Mouse (Mus musculus): ENCODE results near the gene Teddm2.

Gene Teddm2

DNA sequence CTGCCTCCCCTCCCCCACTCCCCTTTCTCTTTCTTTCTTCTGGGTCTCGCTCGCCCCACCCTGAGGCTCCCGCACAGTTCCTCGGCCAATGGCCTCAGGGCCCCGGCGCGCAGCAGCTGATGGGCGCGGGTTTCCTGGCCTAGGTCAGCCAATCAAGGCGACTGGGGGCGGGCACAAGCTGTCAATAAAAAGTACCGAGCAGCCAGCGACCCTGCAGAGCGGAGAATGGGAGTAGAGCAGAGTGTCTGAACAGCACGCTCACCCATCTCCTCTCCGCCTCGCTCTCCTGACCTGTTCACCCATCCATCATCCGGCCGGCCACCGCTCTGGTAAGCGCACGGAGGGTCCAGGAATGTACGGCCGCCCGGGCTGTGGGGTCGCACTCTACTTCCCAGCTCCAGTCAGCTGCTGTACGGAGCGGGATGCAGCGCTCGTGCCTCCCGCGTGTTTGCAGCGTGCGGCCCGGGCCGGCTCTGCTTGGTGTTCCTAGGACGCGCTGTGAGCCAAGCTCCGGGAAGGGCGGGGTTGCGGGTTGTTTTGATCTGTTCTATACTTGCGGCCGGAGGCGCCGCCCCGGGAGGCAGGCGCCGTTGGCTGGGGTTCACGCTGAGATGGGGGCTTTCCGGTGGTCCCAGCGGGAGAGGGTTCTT is at the start of gene Teddm2, which contains the start of gene Glul:
TSS of gene Teddm2 (minus strand) at position 498 of the 650 bp plus-strand sequence.
TSS of gene Glul (plus strand) at position 214 of the 650 bp plus-strand sequence.
- peak; percentile 89 for DNase-seq (ENCODE audit: low spot score)

GRCm38 (mm10) chr1:153947837-153948236 is 47.8 kb upstream of the Teddm2 start:
- DNase-seq (ENCODE audit: low spot score): no peak

DNA sequence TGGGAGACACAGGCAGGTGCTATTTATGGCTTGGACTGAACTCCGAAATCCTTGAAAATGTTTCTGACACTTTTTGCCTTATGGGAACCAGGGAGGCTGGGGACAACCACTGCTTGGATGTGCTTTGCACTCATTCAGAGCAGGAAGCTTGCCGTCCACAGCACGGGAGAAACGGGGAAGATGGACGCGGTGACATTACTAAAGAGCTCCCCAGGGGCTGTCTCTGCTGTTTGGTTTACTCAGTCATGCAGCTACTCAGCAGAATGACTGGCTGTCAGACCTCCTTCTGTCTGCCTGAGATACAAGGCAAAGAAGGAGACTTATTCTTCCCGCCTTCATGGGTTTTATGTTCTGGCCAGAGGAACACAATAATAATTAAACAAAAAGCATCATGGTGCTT is 46.9 kb upstream of the Teddm2 start:
- DNase-seq (ENCODE audit: low spot score): no peak

- DNase-seq (ENCODE audit: low spot score): no peak
Observed at GRCm38 (mm10) chr1:153945181-153945580, 45.2 kb upstream of the Teddm2 start.

- no peak for DNase-seq (ENCODE audit: low spot score)
Observed at GRCm38 (mm10) chr1:153940986-153941385, 41.0 kb upstream of the Teddm2 start.

GRCm38 (mm10) chr1:153937025-153937424 is 37.0 kb upstream of the Teddm2 start:
- no peak for DNase-seq (ENCODE audit: low spot score)

- no peak for DNase-seq (ENCODE audit: low spot score)
Observed at GRCm38 (mm10) chr1:153935844-153936380, 35.9 kb upstream of the Teddm2 start.

- DNase-seq (ENCODE audit: low spot score): no peak
Observed at GRCm38 (mm10) chr1:153933772-153934171, 33.7 kb upstream of the Teddm2 start.

DNA sequence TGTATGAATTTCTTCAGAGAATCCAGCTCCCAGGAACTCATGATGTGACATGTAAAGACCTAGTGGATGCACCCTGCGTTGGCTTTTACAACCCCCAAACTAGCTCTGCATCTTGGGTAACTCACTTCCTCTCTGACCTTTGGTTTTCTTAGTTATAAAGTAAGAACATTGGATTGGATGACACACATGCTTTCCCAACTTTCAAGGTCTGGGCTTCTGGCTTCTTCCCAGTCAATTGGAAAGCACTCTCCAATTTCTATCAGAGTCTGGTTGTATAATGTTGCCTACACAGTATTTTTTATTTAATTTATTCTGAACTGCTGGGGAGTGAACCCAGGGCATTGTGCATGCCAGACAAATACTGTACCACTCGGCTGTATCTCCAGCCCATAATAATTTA is 30.4 kb upstream of the Teddm2 start:
- no peak for DNase-seq (ENCODE audit: low spot score)

- DNase-seq (ENCODE audit: low spot score): no peak
Observed at GRCm38 (mm10) chr1:153924395-153925385, 24.7 kb upstream of the Teddm2 start.

DNA sequence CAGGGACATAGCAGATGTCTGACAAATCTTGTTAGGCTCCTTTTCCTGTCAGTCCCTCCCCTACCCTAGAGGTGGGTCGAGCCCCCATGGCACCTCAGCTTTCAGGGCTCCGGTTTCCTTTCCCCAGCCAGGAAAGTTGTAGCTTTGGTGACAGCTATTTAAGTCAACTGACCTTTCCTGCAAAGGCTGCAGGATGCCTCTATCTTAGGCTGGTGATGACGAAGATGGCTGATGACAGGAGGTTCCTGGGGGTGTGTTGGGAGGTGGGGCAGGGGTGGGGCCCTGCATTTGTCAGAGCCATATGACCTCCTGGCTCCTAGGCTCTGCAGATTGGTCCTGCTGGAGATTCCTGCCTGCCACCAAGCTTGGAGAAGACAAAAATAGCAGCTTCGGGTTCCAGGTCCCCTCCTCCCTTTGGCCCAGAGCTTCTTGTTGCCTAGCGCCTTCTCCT is 22.6 kb upstream of the Teddm2 start:
- no peak for DNase-seq (ENCODE audit: low spot score)

DNA sequence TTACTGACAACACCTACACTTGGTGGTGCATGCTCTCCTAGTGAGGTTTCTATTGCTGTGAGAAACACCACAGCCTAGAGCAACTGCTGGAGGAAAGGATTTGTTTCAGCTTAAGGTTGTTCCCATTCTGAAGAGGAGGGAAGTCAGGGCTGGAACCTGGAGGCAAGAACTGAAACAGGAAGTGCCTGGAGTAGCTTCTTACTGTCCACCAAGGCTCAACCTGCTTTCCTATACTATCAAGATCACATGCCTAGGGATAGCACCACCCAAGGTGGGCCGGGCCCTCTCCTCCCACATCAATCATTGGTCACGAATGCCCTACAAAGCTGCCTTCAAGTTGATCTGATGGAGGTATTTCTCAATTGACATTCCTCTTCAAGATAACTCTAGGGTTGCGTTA is 21.6 kb upstream of the Teddm2 start:
- DNase-seq (ENCODE audit: low spot score): no peak

DNA sequence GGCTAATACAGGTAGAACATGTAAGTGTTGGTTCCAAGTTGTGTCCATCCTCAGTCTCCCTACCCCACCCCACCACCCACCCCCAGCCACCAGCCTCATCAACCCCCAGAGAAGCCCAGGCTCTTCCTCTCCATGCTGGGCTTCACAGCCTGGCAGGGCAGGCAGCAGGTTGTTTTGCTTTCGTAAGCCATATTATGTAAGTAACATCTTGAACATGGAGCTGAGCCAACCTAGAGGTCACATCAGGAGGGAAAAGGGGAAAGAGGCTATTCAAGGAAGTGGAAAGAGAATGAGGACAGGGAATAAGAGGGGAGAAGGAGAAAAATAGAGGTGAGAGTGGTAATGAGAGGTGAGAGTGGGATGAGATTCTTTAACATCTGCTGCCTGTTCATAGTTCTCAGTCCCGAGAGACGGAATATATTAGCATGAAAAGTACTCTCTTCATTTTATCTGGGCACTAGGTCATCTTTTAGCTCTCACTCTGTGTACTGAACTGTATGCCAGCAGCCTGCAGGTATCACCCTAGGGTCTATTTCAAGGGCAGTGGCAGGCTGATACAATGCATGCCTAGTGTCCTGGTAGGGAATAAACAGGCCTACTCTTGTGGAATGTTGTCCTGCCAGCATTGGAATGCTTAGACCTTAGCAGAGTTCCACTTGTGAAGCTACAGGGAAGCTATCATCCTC is 18.6 kb upstream of the Teddm2 start:
- no peak for DNase-seq (ENCODE audit: low spot score)

DNA sequence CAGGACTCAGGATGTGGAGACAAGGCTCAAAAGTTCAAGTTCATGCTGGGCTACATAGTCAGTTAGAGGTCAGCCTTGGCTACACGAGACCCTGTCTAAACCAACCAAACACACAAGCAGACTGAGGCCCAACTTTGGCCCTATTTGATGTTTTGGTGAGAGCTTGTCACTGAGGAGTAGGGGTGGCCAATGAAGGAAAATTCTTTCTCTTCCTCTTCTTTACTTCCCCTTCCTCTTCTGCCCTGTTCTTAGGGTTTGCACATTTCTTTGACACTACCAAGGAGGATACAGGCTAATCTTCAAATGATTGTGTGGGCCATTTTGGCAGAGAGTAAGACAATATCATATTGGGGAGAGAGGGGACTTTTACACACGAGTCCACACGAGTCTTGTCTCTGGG is 13.8 kb upstream of the Teddm2 start:
- DNase-seq (ENCODE audit: low spot score): no peak

DNA sequence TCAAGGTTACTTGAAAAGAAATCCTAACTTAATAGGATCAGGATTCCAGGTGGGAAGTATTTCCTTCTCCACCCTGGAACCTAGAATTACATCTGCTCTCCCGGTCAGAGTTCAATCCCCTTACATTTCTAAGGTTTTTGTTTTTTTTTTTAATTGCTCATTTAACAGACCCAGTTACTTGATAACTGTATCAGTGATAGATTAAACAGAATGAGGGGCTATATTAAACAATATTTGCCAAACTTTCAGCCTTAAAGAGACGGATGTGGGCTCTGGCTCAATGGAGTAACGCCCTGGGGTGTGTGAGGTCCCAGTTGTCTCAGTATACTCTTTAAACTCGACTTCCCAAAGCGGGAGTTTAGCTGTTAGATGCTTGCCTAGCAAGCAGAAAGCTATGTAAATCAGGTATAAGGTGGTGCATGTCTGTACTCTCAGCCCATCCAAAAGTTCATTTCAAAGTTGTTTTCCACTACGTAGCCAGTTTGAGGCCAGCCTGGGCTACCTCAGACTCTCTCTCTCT is 11.3 kb upstream of the Teddm2 start:
- no peak for DNase-seq (ENCODE audit: low spot score)

- no peak for DNase-seq (ENCODE audit: low spot score)
Observed at GRCm38 (mm10) chr1:153910423-153910822, 10.4 kb upstream of the Teddm2 start.

GRCm38 (mm10) chr1:153909963-153910291 is 9.9 kb upstream of the Teddm2 start:
- DNase-seq (ENCODE audit: low spot score): no peak

DNA sequence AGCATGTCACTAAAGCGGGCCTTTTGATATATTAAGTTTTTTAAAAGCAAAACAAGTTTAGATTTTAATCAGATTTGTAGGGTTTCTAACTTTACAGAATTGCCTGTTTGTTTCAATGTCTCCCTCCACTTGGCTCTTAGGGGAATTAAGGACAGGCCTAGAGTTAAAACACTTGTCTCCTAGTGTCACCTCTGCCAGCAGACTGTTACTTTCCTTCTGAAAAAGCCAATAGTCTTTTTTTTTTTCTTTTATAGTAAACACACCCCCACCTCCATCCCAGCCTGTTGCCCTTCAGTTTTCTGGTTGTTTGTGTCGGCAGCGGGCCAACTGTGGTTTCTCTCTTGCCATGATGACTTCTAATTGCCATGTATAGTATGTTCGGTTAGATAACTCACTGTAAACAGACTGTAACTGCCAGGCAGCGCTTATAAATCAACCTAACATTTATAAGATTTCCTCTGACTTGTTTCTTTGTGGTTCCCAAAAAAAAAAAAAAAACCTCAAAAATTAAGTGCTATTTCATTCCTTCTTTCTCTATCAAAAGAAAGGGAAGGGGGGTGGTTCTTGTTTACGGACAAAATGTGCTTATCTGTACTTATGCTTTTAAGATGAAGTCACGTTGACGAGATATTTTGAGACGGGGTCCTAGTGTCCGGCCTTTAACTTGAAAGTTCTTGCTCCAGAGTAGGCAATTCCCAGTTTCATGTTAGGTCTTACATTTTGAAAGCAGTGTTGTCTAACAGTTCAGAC is 9.4 kb upstream of the Teddm2 start:
- peak; percentile 34 for DNase-seq (ENCODE audit: low spot score)

- no peak for DNase-seq (ENCODE audit: low spot score)
Observed at GRCm38 (mm10) chr1:153908741-153909140, 8.7 kb upstream of the Teddm2 start.

DNA sequence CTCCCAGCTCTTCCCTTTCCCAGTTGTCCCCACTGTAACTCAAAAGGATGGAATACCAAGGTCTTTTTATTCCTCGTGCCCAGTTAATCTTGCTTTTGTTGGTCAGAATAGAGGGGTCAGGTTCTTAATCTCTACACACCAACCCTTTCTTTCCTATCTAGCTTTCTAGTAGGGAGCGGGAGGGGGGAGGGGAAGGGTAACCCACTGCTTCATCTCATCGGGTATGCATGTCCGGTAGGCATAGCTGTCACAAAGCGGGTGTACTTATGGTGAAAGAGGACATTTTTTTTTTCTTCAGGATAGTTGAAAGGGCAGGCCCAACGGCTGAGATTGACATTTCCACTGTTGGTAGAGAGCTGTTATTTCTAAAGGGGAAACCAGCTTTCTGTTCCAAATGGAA is 8.2 kb upstream of the Teddm2 start:
- DNase-seq (ENCODE audit: low spot score): no peak

- DNase-seq (ENCODE audit: low spot score): no peak
Observed at GRCm38 (mm10) chr1:153905884-153906283, 5.9 kb upstream of the Teddm2 start.

Data from ovary, postnatal 14 days (tissue).